Mouse (Mus musculus) olfactory bulb, adult 2 months (tissue): ENCODE measurements at regions not wholly inside any gene's neighbourhood (a gene's known extent, or its start where the extent isn't known, plus 50 kb on each side); places are given as distances from the start of the nearest gene placed in this dataset.

Experiments used
- CTCF ChIP-seq: fragments of 200-500 bp; IDR thresholded peaks from 2 replicates; pipeline ENCODE4 v1.5.1; 2012; ENCODE audit warnings: low read depth, mild to moderate bottlenecking, low read length, moderate library complexity; ENCODE audit not compliant: insufficient read depth
- POLR2A ChIP-seq: fragments of 200-500 bp; IDR thresholded peaks from 2 replicates; pipeline ENCODE4 v1.6.1; 2012; ENCODE audit warnings: mild to moderate bottlenecking, low read depth, low read length, moderate library complexity; ENCODE audit not compliant: insufficient read depth

- no peak for TF ChIP-seq POLR2A
- TF ChIP-seq CTCF = no peak
These were observed 253.9 kb upstream of the Tgfbr2 start for GRCm38 (mm10) chr9:116429061-116429460.
